Mouse (Mus musculus) adrenal gland, adult 18-20 months (tissue): Measurements from ENCODE around the gene Crybg3. TPM values are rescaled to one million over a fixed set of nuclear protein-coding genes. Genes with fewer than 3 reads are reported as not detected.
"Not testable (repeated sequence)": the region's sequence is repeated elsewhere in the genome, so short reads cannot be mapped to it uniquely, and the experiment has no call there.

Experiments
- DNase-seq, 2 experiments: peaks; one replicate each; pipeline ENCODE4 v3.0.0; 2021 to 2022; ENCODE audit warnings: low spot score in 2 of 2
- total RNA-seq, 2 experiments: library from RNA; stranded (reverse); gene quantifications; 1 replicate in 1 of 2; 2 replicates in 1 of 2; pipeline ENCODE4 v1.2.3; 2021

Crybg3 gene
- total RNA-seq, 2 experiments from 2014 or later = 16.4 to 16.5 TPM

DNA sequence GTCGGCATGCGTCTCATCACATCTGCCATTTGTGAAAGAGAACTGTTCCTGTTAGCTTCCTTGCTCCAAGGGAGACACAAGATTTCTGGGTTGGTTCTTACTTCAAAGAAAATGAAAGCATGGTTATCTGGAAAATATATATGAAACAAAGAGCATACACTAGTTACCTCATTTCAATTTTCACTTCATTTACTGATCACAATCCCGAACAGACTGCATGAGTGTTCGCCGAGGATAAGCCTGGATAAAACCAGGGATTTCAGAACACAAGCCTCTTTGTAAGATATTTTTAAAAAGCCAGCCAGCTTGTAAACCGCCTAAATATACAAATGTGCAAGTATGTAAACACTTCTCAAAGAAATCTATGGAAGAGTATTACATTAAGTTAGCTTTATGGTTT is 136.8 kb downstream of the Crybg3 start:
- DNase-seq = no peak

DNA sequence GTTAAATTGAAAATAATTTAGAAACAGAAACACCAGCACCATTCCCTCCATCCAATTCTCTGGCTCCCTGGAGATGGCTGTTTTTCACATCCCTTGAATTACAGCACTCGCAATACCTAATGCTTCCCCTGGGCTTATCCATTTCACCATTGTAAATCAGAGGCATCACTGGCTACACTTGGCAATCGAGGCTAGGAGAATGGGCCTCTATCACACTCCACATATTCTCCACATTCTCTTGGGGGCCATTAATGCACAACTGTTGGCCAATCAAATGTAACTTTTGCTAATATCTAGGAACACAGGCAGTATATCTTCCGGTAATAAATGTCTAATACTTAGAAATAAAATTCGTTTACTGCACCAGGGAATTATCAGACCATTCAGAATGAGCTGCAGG is 137.2 kb downstream of the Crybg3 start:
- no peak for DNase-seq

GRCm38 (mm10) chr16:59459259-59459861 is 141.4 kb downstream of the Crybg3 start:
- not testable (repeated sequence) for DNase-seq

DNA sequence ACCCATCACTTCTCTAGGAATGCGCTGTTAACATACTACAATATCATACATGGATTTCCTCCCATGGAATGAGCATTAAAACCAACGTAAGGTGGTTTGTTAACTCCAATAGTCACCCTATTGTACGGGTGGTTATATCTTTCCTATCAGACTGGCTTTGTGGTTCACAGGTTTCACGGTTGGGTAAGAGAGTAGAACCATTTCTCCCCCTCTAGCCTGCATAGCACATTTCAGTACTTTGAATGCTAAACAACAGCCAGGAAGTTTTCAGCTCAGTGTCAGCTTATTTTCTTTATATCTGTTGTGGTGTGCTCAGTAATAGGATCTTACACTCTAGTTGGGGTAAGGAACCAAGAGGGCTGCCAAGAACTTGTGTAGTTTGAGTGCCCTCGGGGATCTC is 149.0 kb downstream of the Crybg3 start:
- DNase-seq = no peak

- no peak for DNase-seq
These were observed 151.7 kb downstream of the Crybg3 start for GRCm38 (mm10) chr16:59449092-59449491.

DNA sequence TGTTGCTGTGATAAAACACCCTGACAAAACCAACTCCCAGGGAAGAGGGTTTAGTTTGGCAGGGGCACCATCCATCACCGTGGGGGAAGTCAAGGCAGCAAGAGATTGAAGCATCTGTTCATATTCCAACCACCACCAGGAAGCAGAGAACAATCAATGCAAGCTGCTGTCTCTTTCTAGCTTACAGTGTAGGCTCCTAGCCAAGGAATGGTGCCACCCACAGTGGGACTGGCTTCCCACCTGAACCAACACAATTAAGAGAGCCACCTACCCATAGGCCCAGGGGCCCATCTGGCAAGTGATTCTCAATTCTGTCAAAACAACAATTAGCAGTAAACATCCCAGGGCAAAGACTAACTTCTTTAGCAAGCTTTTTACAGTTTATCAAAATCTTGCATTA is 152.6 kb downstream of the Crybg3 start:
- no peak for DNase-seq

GRCm38 (mm10) chr16:59444880-59445559 is 155.8 kb downstream of the Crybg3 start:
- no peak for DNase-seq

Other genes with a start within 250 kb of the Crybg3 start
- not detected for gene Olfr209, start 237.0 kb downstream of the Crybg3 start, total RNA-seq
- not detected for gene Gabrr3, start 193.6 kb downstream of the Crybg3 start, total RNA-seq
- 10 to 100 TPM; 20.5 to 20.8 TPM for gene Riox2, start 129.2 kb downstream of the Crybg3 start, total RNA-seq
- gene Arl6, start 38.4 kb upstream of the Crybg3 start, total RNA-seq = 10 to 100 TPM in 1 of 2 experiments, 1 to 10 TPM in 1; 7.6 to 10.4 TPM